Mouse (Mus musculus) heart, embryonic 12.5 days (tissue): Measurements from ENCODE around the gene Klhl29. TPM values are rescaled to one million over a fixed set of nuclear protein-coding genes. Genes with fewer than 3 reads are reported as not detected.

Experiments used
- ATAC-seq: fragments of 200-750 bp; cut with Nextera tagmentation; 2 replicates; pipeline ENCODE4 v1.8.0; 2017; ENCODE audit warnings: moderate TSS enrichment, moderate library complexity; ENCODE audit not compliant: insufficient number of reproducible peaks, low FRiP score
- H3K27ac ChIP-seq: fragments of 300-500 bp; sonication (generic); 2 replicates; pipeline ENCODE4 v1.5.1; 2016; ENCODE audit warnings: mild to moderate bottlenecking, moderate library complexity; ENCODE audit not compliant: poor library complexity, severe bottlenecking
- H3K27me3 ChIP-seq: fragments of 300-500 bp; sonication (generic); replicated peaks from 2 replicates; pipeline ENCODE4 v1.6.1; 2016; ENCODE audit warnings: mild to moderate bottlenecking, moderate library complexity
- H3K36me3 ChIP-seq: fragments of 300-500 bp; sonication (generic); 2 replicates; pipeline ENCODE4 v1.6.1; 2016; ENCODE audit warnings: mild to moderate bottlenecking, moderate library complexity
- H3K4me1 ChIP-seq: fragments of 300-500 bp; sonication (generic); replicated peaks from 2 replicates; pipeline ENCODE4 v1.6.1; 2016; ENCODE audit warnings: mild to moderate bottlenecking
- H3K4me2 ChIP-seq: fragments of 300-500 bp; sonication (generic); 2 replicates; pipeline ENCODE4 v1.6.1; 2016; ENCODE audit warnings: mild to moderate bottlenecking, moderate library complexity
- H3K4me3 ChIP-seq: fragments of 300-500 bp; sonication (generic); 2 replicates; pipeline ENCODE4 v1.5.1; 2016; ENCODE audit warnings: mild to moderate bottlenecking
- H3K9ac ChIP-seq: fragments of 300-500 bp; sonication (generic); 2 replicates; pipeline ENCODE4 v1.6.1; 2016; ENCODE audit warnings: mild to moderate bottlenecking, moderate library complexity
- H3K9me3 ChIP-seq: fragments of 300-500 bp; sonication (generic); replicated peaks from 2 replicates; pipeline ENCODE4 v1.6.1; 2016; ENCODE audit warnings: mild to moderate bottlenecking, moderate library complexity
- WGBS: fragments of 180-500 bp; shearing (Covaris S2); methylation state at CpG from one replicate; pipeline ENCODE4 v1.1.7; 2016; 5-methylcytosine and 5-hydroxymethylcytosine counted together
- polyA plus RNA-seq: library from polyadenylated mRNA; unstranded; fragments of >200 nt; fragmentation: Nextera tagmentation; extraction: Ambion mirVana; gene quantifications from 2 replicates; pipeline ENCODE4 v1.2.1, GENCODE M21; 2016

Gene Klhl29
- polyA plus RNA-seq, 1 experiment from 2014 or later, result 0.42 TPM

DNA sequence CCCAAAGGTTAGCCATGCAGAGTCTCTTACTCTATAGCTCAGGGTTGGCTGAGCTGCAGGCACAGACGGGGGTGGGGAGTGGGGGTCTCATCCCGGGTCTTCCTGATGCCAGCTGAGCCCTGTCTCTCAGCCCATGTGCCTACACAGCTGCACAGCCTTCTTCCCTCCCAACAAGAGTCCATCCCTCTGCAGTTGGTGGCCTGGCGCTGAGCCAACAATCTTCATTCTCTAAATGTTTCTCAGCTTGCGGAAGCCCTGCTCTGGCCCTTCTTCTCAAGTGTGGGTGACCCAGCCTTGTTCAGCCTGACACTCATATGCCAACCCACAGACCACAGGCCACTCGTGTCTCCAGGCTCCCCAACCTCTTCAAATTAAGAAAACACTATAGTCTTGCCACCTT is 138.4 kb downstream of the Klhl29 start:
- no peaks in the 10 kb centered on the region for H3K27me3 ChIP-seq
- H3K9ac ChIP-seq, result no peak overlapping the region
- H3K4me1 ChIP-seq, result peaks cover 34% of the 10 kb centered on the region
- H3K4me2 ChIP-seq, result no peak overlapping the region
- H3K36me3 ChIP-seq, result no peaks in the 10 kb centered on the region
- ATAC-seq, result peak; percentile 58
- WGBS, result 44% methylated on average over 5 of the region's 5 CpGs
- H3K27ac ChIP-seq, result peak overlapping the region; percentile 23; the same call in 1 of the 2 replicates
- H3K4me3 ChIP-seq, result no peak overlapping the region
- H3K9me3 ChIP-seq, result no peaks in the 10 kb centered on the region

DNA sequence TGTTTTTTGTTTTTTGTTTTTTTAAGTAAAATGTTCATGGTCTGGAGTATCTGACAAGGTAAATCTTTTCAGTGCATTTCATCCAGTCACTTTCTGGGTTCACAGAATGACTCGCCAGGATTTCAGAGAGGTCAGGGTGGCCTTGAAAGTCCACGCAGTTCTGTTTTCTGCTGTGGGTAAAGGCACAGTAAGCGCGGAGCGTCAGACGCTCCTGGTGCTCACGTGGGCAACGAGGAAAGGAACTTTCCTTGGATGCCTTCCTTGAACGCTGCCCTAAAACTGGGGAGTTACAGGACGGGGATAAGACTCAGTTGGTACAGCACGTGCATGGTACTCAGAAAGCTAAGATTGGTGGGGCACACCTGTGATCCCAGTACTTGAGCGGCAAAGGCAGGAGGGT is 139.9 kb downstream of the Klhl29 start:
- Histone ChIP-seq H3K9ac (no peak overlapping the region), H3K27me3 (no peaks in the 10 kb centered on the region), H3K4me3 (no peak overlapping the region), H3K4me2 (no peak overlapping the region), H3K4me1 (peaks cover 34% of the 10 kb centered on the region), H3K36me3 (no peaks in the 10 kb centered on the region), H3K27ac (no peak overlapping the region), H3K9me3 (no peaks in the 10 kb centered on the region)
- ATAC-seq, result no peak
- WGBS, result 78% methylated on average over 12 of the region's 12 CpGs

DNA sequence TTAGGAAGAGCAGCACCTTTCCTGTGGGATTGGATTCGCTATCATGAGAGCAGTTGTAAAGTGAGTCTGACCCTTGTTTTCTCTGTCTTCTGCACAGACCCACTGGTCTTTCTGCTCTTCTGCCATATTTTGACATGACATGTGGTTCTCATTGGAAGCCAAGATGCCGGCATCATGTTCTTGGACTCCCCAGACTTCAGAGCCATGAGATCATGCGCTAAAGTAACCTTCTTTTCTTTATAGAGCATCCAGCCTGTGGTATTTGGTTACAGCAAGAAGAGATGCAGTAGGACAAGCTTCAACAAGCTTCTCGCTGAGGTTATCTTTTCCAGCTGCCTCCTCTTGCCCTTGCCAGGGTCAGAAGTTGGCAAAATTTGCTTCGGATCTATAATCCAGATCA is 145.0 kb downstream of the Klhl29 start:
- no peak overlapping the region for H3K4me3 ChIP-seq
- 0 out of 2 replicates have a peak, but pooled peaks cover 3% of the 10 kb centered on the region for H3K4me1 ChIP-seq
- no peak overlapping the region for H3K4me2 ChIP-seq
- H3K36me3 ChIP-seq, result no peaks in the 10 kb centered on the region
- WGBS, result 83% methylated on average over 5 of the region's 5 CpGs
- H3K27ac ChIP-seq, result no peak overlapping the region
- no peak for ATAC-seq
- H3K9me3 ChIP-seq, result no peaks in the 10 kb centered on the region
- H3K27me3 ChIP-seq, result no peaks in the 10 kb centered on the region
- no peak overlapping the region for H3K9ac ChIP-seq

DNA sequence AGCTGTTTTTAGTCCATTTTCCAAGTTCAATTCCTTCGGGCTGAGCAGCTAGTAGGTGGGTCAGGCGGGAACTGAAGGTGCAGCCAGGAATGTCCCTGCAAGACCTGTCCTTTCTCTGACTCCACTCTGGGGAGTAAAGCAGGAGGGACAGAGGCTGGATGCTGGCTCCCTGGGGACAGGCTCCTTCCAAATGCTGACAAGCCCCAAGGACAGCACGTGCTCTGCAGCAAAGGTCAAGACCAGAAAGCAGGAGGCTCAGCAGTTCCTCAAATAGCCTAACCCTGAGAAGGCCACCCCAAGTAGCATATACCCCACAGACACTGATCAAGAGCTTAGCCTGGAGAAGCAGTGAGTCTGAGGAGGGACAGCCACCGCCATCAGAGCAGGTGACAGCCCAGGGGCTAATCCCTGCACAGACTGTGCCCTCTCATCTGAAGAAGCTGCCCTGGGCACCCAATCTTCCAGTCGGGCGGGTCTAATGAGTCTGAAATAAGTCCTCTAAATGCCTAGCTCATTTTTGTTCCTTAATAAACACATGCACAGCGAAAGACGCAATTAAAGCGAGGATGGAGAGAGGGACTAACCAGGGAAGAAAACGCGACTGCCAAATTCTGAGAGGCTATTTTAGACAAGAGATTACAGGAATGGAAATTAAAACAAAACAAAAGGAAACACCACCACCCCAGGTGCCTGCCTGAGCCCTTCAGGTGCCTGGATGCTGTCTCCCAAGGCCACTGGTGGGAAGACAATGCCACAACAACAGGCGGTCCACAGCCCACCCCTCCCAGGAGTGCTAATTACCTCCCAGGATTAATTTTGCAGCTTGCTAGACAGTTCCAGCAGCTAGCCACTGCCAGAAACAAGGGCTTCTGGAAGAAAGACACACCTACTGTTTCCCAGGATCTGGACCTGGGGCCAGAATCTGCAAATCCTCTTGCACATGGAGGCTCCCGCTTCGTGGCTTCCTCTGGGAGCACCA is 148.5 kb downstream of the Klhl29 start:
- H3K4me2 ChIP-seq, result no peak overlapping the region
- no peak overlapping the region for H3K27ac ChIP-seq
- 53% methylated on average over 14 of the region's 14 CpGs for WGBS
- H3K9ac ChIP-seq, result no peak overlapping the region
- H3K9me3 ChIP-seq, result no peaks in the 10 kb centered on the region
- no peaks in the 10 kb centered on the region for H3K36me3 ChIP-seq
- H3K4me3 ChIP-seq, result no peak overlapping the region
- 0 out of 2 replicates have a peak, but pooled peaks cover 3% of the 10 kb centered on the region for H3K4me1 ChIP-seq
- no peak for ATAC-seq
- H3K27me3 ChIP-seq, result no peaks in the 10 kb centered on the region

DNA sequence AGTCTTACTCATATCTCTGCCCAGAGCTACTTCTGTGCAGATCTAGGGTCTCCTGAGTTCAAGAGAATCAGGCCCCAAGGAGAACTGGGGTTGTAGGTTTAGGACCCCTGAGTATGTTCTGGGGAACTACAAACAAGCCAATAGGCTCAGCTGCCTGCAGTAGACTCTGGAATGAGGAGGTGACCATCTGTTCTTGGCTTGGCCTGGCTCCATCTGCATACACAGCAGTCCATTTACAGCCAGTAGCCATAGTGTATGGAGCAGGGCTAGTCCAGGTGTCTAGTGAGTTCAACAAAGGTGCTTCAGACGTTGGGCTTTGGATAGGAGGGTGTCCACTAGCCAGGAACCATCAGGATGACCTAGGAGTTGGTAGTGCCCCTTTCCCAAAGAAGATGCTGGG is 151.9 kb downstream of the Klhl29 start:
- no peaks in the 10 kb centered on the region for H3K36me3 ChIP-seq
- 60% methylated on average over 1 of the region's 1 CpGs for WGBS
- no peak overlapping the region for H3K27ac ChIP-seq
- no peak overlapping the region for H3K9ac ChIP-seq
- H3K4me1 ChIP-seq, result 0 out of 2 replicates have a peak, but pooled peaks cover 3% of the 10 kb centered on the region
- no peaks in the 10 kb centered on the region for H3K9me3 ChIP-seq
- no peak overlapping the region for H3K4me3 ChIP-seq
- H3K4me2 ChIP-seq, result no peak overlapping the region
- no peaks in the 10 kb centered on the region for H3K27me3 ChIP-seq
- ATAC-seq, result no peak

DNA sequence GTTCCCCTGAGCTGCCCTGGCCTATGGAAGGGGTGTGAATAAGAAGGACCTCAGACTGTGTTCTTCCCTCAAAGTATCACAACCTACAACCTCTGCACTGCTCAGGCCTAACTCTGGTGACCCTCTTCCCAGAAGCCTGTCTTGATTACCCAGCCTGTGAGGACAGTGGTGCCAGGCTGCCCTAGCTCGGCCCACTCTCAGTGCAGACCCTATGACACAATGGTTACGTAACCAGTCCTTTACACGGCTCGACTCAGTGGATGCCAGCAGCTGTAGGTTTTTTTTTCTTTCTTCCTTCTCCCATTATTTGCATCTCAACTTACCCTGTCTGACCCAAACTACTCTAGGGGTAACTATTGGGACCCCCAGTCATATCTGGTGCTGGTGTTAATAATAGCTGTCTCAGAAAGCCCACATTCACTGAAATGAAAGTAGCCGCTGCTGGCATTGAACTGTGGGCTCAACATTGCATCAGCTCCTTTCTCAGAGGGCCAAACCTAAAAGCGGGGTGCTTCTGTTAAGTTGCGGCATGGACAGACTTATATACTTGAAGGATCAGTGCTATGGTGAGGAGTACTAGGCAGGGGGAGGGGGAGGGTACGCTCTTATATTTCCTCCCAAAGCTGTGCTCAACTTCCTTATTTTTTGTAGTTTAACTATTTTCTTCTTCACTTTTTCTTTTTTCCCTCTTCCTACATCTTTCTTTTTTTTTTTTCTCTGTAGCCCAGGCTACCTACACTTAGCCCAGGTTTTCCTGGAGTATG is 152.9 kb downstream of the Klhl29 start:
- H3K27ac ChIP-seq, result no peak overlapping the region
- 0 out of 2 replicates have a peak, but pooled peaks cover 3% of the 10 kb centered on the region for H3K4me1 ChIP-seq
- WGBS, result 90% methylated on average over 8 of the region's 8 CpGs
- H3K27me3 ChIP-seq, result no peaks in the 10 kb centered on the region
- no peak overlapping the region for H3K4me3 ChIP-seq
- H3K36me3 ChIP-seq, result no peaks in the 10 kb centered on the region
- no peak overlapping the region for H3K9ac ChIP-seq
- H3K4me2 ChIP-seq, result no peak overlapping the region
- no peaks in the 10 kb centered on the region for H3K9me3 ChIP-seq
- ATAC-seq, result no peak

DNA sequence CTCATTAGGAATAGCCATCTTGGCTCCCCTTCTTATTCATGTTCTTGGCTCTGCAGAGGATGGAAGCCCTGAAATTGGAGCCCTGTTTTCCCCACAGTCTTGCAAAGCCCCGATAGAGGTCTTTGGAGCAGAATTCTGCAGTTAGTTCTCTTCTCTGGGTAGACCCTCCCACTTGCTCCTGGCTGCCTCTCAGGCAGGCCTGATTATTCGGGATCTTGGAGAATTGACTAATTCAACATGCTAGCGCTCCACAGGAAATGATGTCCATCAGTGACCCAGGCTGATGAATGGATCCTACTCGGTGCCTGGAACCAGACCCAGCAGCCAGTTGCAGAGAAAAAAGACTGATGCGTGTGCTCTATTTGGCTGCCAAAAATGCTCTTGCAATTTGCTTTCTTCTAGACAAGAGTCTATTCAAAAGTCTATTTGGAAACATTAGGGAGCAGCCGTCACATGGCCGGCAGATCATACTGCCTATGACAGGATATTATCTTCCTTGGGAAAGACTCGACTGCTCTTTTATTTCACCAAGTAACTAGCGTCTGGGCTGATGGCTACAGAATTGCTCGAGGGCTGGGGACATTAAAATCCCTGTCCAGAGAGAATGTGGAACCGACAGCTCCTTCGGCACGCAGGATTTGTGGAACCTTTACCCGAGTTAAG is 155.4 kb downstream of the Klhl29 start:
- WGBS, result 71% methylated on average over 14 of the region's 14 CpGs
- Histone ChIP-seq H3K4me3 (no peak overlapping the region), H3K27me3 (no peaks in the 10 kb centered on the region), H3K27ac (no peak overlapping the region), H3K4me2 (no peak overlapping the region), H3K9me3 (no peaks in the 10 kb centered on the region), H3K9ac (no peak overlapping the region), H3K4me1 (no peaks in the 10 kb centered on the region), H3K36me3 (no peaks in the 10 kb centered on the region)
- ATAC-seq, result no peak

DNA sequence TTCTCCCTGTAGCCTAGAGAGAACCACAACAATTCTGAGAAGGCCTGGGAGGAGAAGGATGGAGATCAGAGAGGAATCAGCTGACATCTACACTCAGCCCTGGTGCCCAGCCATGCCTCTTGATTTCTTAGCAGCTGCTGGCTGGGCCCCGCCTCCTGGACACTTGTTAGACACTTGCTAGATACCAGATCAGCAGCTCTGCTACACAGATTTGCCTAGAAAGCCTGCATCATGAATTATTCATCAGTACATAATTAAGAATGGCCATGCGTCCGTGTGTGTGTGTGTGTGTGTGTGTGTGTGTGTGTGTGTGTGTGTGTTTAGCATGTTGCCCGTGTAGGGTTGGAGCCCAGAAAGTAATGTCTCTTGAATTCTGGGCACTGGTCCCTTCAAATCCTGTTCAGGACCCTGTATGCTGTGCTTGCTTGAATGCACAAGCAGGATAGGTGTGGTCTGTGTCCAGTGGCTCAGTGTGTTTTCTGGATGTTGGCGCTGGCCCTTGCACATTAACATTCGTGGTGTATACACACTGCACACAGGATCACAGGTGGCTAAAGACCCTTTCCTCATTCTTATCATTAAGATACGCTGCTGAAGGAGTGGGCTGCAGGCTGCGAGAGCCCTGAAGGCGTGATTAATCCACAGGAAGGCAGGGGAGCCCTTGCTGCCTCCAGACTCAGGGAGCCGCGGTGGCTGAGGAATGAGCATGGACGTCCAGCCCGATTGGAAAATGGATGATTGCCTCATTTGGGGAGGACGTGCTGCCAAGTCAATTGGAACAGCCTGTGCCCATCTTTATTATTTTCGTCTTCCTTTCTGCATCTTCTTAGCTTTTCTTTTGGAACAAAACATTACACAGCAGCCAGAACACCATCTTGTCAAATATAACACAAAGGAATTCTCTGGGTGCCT is 159.4 kb downstream of the Klhl29 start:
- Histone ChIP-seq H3K36me3 (no peaks in the 10 kb centered on the region), H3K27ac (no peak overlapping the region), H3K9ac (no peak overlapping the region), H3K4me1 (peaks cover 13% of the 10 kb centered on the region), H3K4me2 (no peak overlapping the region), H3K9me3 (no peaks in the 10 kb centered on the region), H3K4me3 (no peak overlapping the region), H3K27me3 (no peaks in the 10 kb centered on the region)
- WGBS, result 64% methylated on average over 15 of the region's 15 CpGs
- no peak for ATAC-seq

DNA sequence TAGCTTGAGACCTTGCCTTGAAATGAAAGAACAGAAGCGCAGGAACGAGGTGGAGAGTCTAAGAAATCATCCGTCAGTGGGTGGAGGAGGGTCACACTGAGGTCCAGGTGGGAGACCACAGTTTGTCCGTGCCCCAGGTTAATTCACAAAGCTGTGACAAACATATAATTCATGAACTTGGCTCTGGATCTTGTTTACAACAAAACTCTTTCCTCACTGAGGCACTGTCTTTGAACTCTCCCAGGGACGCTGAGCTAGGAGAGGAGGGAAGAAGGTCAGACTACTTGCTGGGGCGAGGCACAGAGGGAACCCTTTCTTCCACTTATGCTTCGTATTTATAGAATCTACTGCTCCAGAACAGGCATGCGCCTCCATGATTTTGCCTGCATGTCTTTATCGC is 161.2 kb downstream of the Klhl29 start:
- no peak overlapping the region for H3K4me2 ChIP-seq
- no peaks in the 10 kb centered on the region for H3K9me3 ChIP-seq
- H3K27ac ChIP-seq, result 0 out of 2 replicates have a peak overlapping the region, but pooled peaks have one; percentile 37
- H3K4me1 ChIP-seq, result peaks cover 13% of the 10 kb centered on the region
- no peaks in the 10 kb centered on the region for H3K36me3 ChIP-seq
- no peaks in the 10 kb centered on the region for H3K27me3 ChIP-seq
- WGBS, result 80% methylated on average over 9 of the region's 9 CpGs
- ATAC-seq, result no peak
- no peak overlapping the region for H3K9ac ChIP-seq
- H3K4me3 ChIP-seq, result no peak overlapping the region

DNA sequence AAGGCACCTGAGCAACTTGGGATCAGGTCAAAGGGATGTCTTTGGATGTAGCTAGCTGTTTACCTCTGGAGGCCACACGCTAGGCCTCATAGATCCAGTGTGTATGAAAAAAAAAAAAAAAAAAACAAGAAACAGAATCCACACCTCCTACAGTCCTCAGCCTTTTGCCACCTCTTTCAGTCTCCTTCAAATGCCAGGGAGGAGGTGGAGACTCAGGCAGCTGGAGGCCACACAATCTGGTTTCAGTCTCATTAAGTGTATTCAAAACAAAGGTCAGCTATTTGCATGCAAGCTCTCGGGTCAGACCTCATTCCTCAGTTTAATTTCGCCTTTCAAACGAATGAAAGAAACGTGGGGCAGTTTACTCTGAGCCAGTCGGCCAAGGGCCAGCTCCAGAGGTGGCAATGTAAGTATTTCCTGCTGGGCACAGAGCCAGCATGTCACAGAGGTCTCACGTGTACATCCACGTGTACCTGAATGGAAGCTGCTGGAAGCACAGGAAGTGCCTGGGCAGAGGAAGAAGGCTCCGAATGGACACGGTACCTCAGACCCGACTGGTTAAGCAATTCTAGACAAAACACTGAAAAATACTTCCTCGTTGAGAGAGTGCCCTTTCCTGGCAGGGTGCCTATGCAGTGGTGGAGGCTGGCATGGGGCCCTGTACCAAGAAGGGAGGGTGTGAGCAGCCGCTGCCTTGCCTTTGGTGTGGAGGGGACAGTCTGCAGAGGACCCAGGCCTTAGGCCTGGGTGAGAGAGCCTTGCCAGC is 162.0 kb downstream of the Klhl29 start:
- Histone ChIP-seq H3K9ac (no peak overlapping the region), H3K4me1 (peaks cover 13% of the 10 kb centered on the region), H3K4me2 (no peak overlapping the region), H3K36me3 (no peaks in the 10 kb centered on the region), H3K4me3 (no peak overlapping the region), H3K27me3 (no peaks in the 10 kb centered on the region), H3K27ac (peak overlapping the region; percentile 37; the same call in 1 of the 2 replicates), H3K9me3 (no peaks in the 10 kb centered on the region)
- peak; percentile 54 for ATAC-seq
- 28% methylated on average over 13 of the region's 13 CpGs for WGBS
